Mouse (Mus musculus) brain, embryonic 14.5 days (tissue): Measurements from ENCODE around the gene Clcn5.

Experiments used
- CTCF ChIP-seq: fragments of 200-500 bp; IDR thresholded peaks from 2 replicates; pipeline ENCODE4 v1.5.1; 2012; ENCODE audit warnings: inconsistent platforms, mild to moderate bottlenecking, moderate library complexity, borderline replicate concordance; ENCODE audit not compliant: insufficient read depth, insufficient read length; ENCODE audit errors: extremely low read depth
- POLR2A ChIP-seq: fragments of 200-500 bp; IDR thresholded peaks from 2 replicates; pipeline ENCODE4 v1.6.1; 2012; ENCODE audit warnings: mild to moderate bottlenecking, inconsistent platforms, borderline replicate concordance; ENCODE audit not compliant: poor library complexity, insufficient read depth, insufficient read length, severe bottlenecking; ENCODE audit errors: extremely low read depth

GRCm38 (mm10) chrX:7190816-7191215 is 128.3 kb downstream of the Clcn5 start:
- no peak for TF ChIP-seq CTCF
- no peak for TF ChIP-seq POLR2A
